Comparison of ENCODE assay signal across 20 mouse cellular contexts in the genomic region with DNA sequence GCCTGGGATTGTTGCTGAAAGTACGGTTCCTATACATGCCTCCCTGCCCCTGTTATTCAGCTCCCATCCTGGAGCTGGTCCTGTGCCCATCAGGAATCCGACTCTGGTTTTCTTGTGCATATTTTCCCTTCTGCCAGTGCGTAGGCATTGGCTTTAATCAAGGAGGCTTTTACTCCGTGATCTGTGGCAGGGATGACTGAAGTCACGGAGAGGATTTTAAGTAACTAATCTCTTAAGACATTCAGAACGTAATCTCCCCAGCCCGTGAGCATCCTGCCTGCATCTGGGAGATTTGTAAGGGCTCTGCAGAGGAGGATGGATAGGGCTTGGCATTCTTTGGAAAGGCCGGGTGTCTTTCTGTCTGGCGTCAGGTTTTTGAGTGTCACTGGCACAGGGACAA. TPM values are rescaled to one million over a fixed set of nuclear protein-coding genes. Genes with fewer than 3 reads are reported as not detected.
DNase-seq lines count a peak whose midpoint lies in the region; ATAC-seq and TF ChIP-seq lines count a peak whose summit lies in the region.
"Had no signal": no experiment of that assay in that cellular context is flagged by ENCODE, and none has a peak within 500 bp of the region (broad histone marks: within the 10 kb centered on the region; RNA-seq: fewer than 3 reads in every experiment).

No protein-coding gene starts in this region.

- WGBS in neural tube, embryonic 13.5 days = 64% methylated on average over 9 of the region's 9 CpGs
- 43% methylated on average over 9 of the region's 9 CpGs for WGBS in limb, embryonic 13.5 days
- WGBS in neural tube, embryonic 15.5 days = 44% methylated on average over 9 of the region's 9 CpGs

- intact Hi-C loops in gastrocnemius, adult 2 months (cut with DNase I) = no loop called here

- H3K9ac ChIP-seq in neural tube, embryonic 13.5 days = no peak overlapping the region
- H3K9ac ChIP-seq in limb, embryonic 13.5 days = no peak overlapping the region
- no peak overlapping the region for H3K9ac ChIP-seq in neural tube, embryonic 15.5 days (replicated peaks)
- H3K9ac ChIP-seq: heart, embryonic 13.5 days; limb, embryonic 12.5 days had no signal

- H3K4me1 ChIP-seq in neural tube, embryonic 13.5 days (replicated peaks) = peaks cover 93% of the 10 kb centered on the region
- H3K4me1 ChIP-seq in limb, embryonic 13.5 days = peaks cover 99% of the 10 kb centered on the region
- H3K4me1 ChIP-seq in neural tube, embryonic 15.5 days = peaks cover 93% of the 10 kb centered on the region

- no peak for TF ChIP-seq CTCF in gastrocnemius, adult 2 months (IDR thresholded peaks at IDR 0.05)

- H3K36me3 ChIP-seq in neural tube, embryonic 13.5 days = no peaks in the 10 kb centered on the region
- no peaks in the 10 kb centered on the region for H3K36me3 ChIP-seq in limb, embryonic 13.5 days
- no peaks in the 10 kb centered on the region for H3K36me3 ChIP-seq in neural tube, embryonic 15.5 days
- H3K36me3 ChIP-seq: heart, embryonic 13.5 days had no signal

- no peak overlapping the region for H3K4me3 ChIP-seq in gastrocnemius, adult 2 months
- H3K4me3 ChIP-seq in neural tube, embryonic 13.5 days = no peak overlapping the region
- no peak overlapping the region for H3K4me3 ChIP-seq in limb, embryonic 13.5 days
- no peak overlapping the region for H3K4me3 ChIP-seq in neural tube, embryonic 15.5 days (replicated peaks)
- H3K4me3 ChIP-seq: heart, embryonic 13.5 days; limb, embryonic 12.5 days had no signal

- no peaks in the 10 kb centered on the region for H3K9me3 ChIP-seq in neural tube, embryonic 13.5 days
- H3K9me3 ChIP-seq in limb, embryonic 13.5 days = no peaks in the 10 kb centered on the region
- no peaks in the 10 kb centered on the region for H3K9me3 ChIP-seq in neural tube, embryonic 15.5 days (replicated peaks)
- H3K9me3 ChIP-seq: heart, embryonic 13.5 days; limb, embryonic 12.5 days had no signal

- DNase-seq in gastrocnemius, adult 2 months = no peak
- no peak for DNase-seq in gastrocnemius, postnatal 4 days (ENCODE audit: low spot score in 2 of 2)
- no peak for DNase-seq in neural tube, embryonic 10.5 days (ENCODE audit: extremely low spot score, low spot score)
- DNase-seq in embryo, embryonic 11 days = no peak
- DNase-seq in right cerebral cortex, postnatal 10 days (ENCODE audit: low spot score in 2 of 2) = no peak
- DNase-seq: B cell, adult 2 months; cerebellum, postnatal 10 days; heart, adult 11 months; heart, postnatal 36 days; lung, postnatal 10 days; right cerebral cortex, postnatal 25 days; thymus, postnatal 25 days had no signal

- no peaks in the 10 kb centered on the region for H3K27me3 ChIP-seq in neural tube, embryonic 13.5 days
- H3K27me3 ChIP-seq in limb, embryonic 13.5 days = no peaks in the 10 kb centered on the region
- no peaks in the 10 kb centered on the region for H3K27me3 ChIP-seq in neural tube, embryonic 15.5 days (replicated peaks)
- H3K27me3 ChIP-seq: heart, embryonic 13.5 days; limb, embryonic 12.5 days had no signal

- peak overlapping the region; percentile 56 for H3K27ac ChIP-seq in gastrocnemius, adult 2 months
- H3K27ac ChIP-seq in neural tube, embryonic 13.5 days (replicated peaks) = 0 out of 2 replicates have a peak overlapping the region, but pooled peaks have one; percentile 23
- peak overlapping the region; percentile 48; the same call in 1 of the 2 replicates for H3K27ac ChIP-seq in limb, embryonic 13.5 days
- peak overlapping the region; percentile 63 for H3K27ac ChIP-seq in neural tube, embryonic 15.5 days (replicated peaks)
- H3K27ac ChIP-seq: heart, embryonic 13.5 days; kidney, postnatal 0 days; stomach, postnatal 0 days had no signal

- ATAC-seq in neural tube, embryonic 13.5 days (ENCODE audit: low read depth) = no peak
- no peak for ATAC-seq in limb, embryonic 13.5 days (ENCODE audit: low FRiP score, low read depth)
- ATAC-seq in neural tube, embryonic 15.5 days (ENCODE audit: low FRiP score) = no peak
- ATAC-seq: intestine, postnatal 0 days had no signal

- no peak overlapping the region for H3K4me2 ChIP-seq in neural tube, embryonic 13.5 days
- no peak overlapping the region for H3K4me2 ChIP-seq in limb, embryonic 13.5 days (replicated peaks)
- H3K4me2 ChIP-seq in neural tube, embryonic 15.5 days = peak overlapping the region; percentile 20
- H3K4me2 ChIP-seq: heart, embryonic 13.5 days; limb, embryonic 12.5 days had no signal

RNA-seq across cellular contexts. Expression of a gene that starts 13.6 kb away (rescaled TPM):
- 1 to 10 TPM; 3.0 to 3.2 TPM for total RNA-seq in gastrocnemius, adult 2 months (2021)
- total RNA-seq in gastrocnemius, postnatal 4 days (2021) = 10 to 100 TPM; 38.3 to 38.8 TPM
- 76.9 and 80.0 TPM in 2 replicates for polyA plus RNA-seq in neural tube, embryonic 13.5 days (2015; fragmentation: Nextera tagmentation; extraction: Ambion mirVana)
- 93.6 and 96.5 TPM in 2 replicates for polyA plus RNA-seq in limb, embryonic 13.5 days (2015; fragmentation: Nextera tagmentation; extraction: Ambion mirVana)
- polyA plus RNA-seq in neural tube, embryonic 15.5 days (2015; fragmentation: Nextera tagmentation; extraction: Ambion mirVana) = 84.8 and 89.7 TPM in 2 replicates
